Mouse (Mus musculus) retina, postnatal 1 day (tissue): Measurements from ENCODE around the gene Asb5.
"Not testable (repeated sequence)": the region's sequence is repeated elsewhere in the genome, so short reads cannot be mapped to it uniquely, and the experiment has no call there.

Source experiments
- DNase-seq: peaks from one replicate; pipeline ENCODE4 v3.0.0-alpha.2; 2012

The Asb5 gene

GRCm38 (mm10) chr8:54541331-54541730 lies 12.0 kb downstream of the Asb5 start:
- DNase-seq: no peak

GRCm38 (mm10) chr8:54548383-54548782 lies 19.0 kb downstream of the Asb5 start:
- peak; percentile 56 for DNase-seq

- DNase-seq: no peak
Observed at GRCm38 (mm10) chr8:54550026-54550574, 20.7 kb downstream of the Asb5 start.

GRCm38 (mm10) chr8:54554921-54555320 lies 25.5 kb downstream of the Asb5 start:
- DNase-seq: no peak

- DNase-seq: no peak
Observed at GRCm38 (mm10) chr8:54562137-54562536, 32.8 kb downstream of the Asb5 start.

GRCm38 (mm10) chr8:54565181-54565580 lies 35.8 kb downstream of the Asb5 start:
- DNase-seq: no peak

- no peak for DNase-seq
Observed at GRCm38 (mm10) chr8:54565603-54566260, 36.4 kb downstream of the Asb5 start.

GRCm38 (mm10) chr8:54567168-54567567 lies 37.8 kb downstream of the Asb5 start:
- no peak for DNase-seq

GRCm38 (mm10) chr8:54570618-54571609 lies 41.5 kb downstream of the Asb5 start:
- peak; percentile 41 for DNase-seq

GRCm38 (mm10) chr8:54581436-54581835 lies 52.1 kb downstream of the Asb5 start:
- DNase-seq: no peak

- DNase-seq: no peak
Observed at GRCm38 (mm10) chr8:54582886-54583285, 53.5 kb downstream of the Asb5 start.

GRCm38 (mm10) chr8:54594634-54595033 lies 65.3 kb downstream of the Asb5 start:
- DNase-seq: no peak

GRCm38 (mm10) chr8:54596051-54596450 lies 66.7 kb downstream of the Asb5 start:
- DNase-seq: no peak

GRCm38 (mm10) chr8:54596940-54597339 lies 67.6 kb downstream of the Asb5 start:
- no peak for DNase-seq

GRCm38 (mm10) chr8:54597386-54597785 lies 68.0 kb downstream of the Asb5 start:
- no peak for DNase-seq

- peak; percentile 81 for DNase-seq
Observed at GRCm38 (mm10) chr8:54600671-54601251, 71.4 kb downstream of the Asb5 start, which contains the start of gene Spata4. Gene Spata4 (plus strand): TSS chr8:54600781.

- DNase-seq: no peak
Observed at GRCm38 (mm10) chr8:54603440-54603839, 74.1 kb downstream of the Asb5 start.

GRCm38 (mm10) chr8:54609336-54609735 lies 80.0 kb downstream of the Asb5 start:
- no peak for DNase-seq

- no peak for DNase-seq
Observed at GRCm38 (mm10) chr8:54610238-54610637, 80.9 kb downstream of the Asb5 start.

- not testable (repeated sequence) for DNase-seq
Observed at GRCm38 (mm10) chr8:54616710-54617109, 87.3 kb downstream of the Asb5 start.
